Mouse (Mus musculus): Measurements from ENCODE around the gene Slc7a6os. TPM values are rescaled to one million over a fixed set of nuclear protein-coding genes. Genes with fewer than 3 reads are reported as not detected.
A peak's percentile ranks its signal among the peaks of the same experiment; 100 is the strongest.

Slc7a6os gene
- polyA plus RNA-seq, 1 experiment from 2014 or later, result 29.2 TPM

- DNase-seq (ENCODE audit: low spot score) (no peak), ATAC-seq (ENCODE audit: low FRiP score) (no peak)
- H3K27ac ChIP-seq, result no peak overlapping the region
- no peaks in the 10 kb centered on the region for H3K9me3 ChIP-seq (ENCODE audit: control insufficient read depth, low read length)
- no peak overlapping the region for H3K9ac ChIP-seq
- peaks cover 50% of the 10 kb centered on the region for H3K36me3 ChIP-seq (replicated peaks; ENCODE audit: control insufficient read depth, insufficient read depth)
- no peak overlapping the region for H3K4me3 ChIP-seq (replicated peaks; ENCODE audit: low read length)
- H3K4me1 ChIP-seq (replicated peaks; ENCODE audit: control insufficient read depth, insufficient read depth, low read length), result no peaks in the 10 kb centered on the region
- H3K27me3 ChIP-seq (ENCODE audit: control insufficient read depth, insufficient read depth, low read length), result no peaks in the 10 kb centered on the region
- 93% methylated on average over 3 of the region's 3 CpGs for WGBS
- H3K4me2 ChIP-seq (replicated peaks), result no peak overlapping the region
Observed at GRCm38 (mm10) chr8:106186394-106186793, 24.3 kb downstream of the Slc7a6os start.

GRCm38 (mm10) chr8:106185628-106186270, 25.0 kb downstream of the Slc7a6os start:
- Histone ChIP-seq H3K4me2 (replicated peaks) (no peak overlapping the region), H3K4me1 (replicated peaks; ENCODE audit: control insufficient read depth, insufficient read depth, low read length) (no peaks in the 10 kb centered on the region), H3K4me3 (replicated peaks; ENCODE audit: low read length) (no peak overlapping the region), H3K9ac (no peak overlapping the region), H3K9me3 (ENCODE audit: control insufficient read depth, low read length) (no peaks in the 10 kb centered on the region), H3K27me3 (ENCODE audit: control insufficient read depth, insufficient read depth, low read length) (no peaks in the 10 kb centered on the region), H3K36me3 (replicated peaks; ENCODE audit: control insufficient read depth, insufficient read depth) (peaks cover 43% of the 10 kb centered on the region), H3K27ac (no peak overlapping the region)
- WGBS, result 89% methylated on average over 8 of the region's 8 CpGs
- ATAC-seq (ENCODE audit: low FRiP score) (no peak), DNase-seq (ENCODE audit: low spot score) (no peak)

GRCm38 (mm10) chr8:106178428-106178827, 32.3 kb downstream of the Slc7a6os start:
- Histone ChIP-seq H3K27ac (no peak overlapping the region), H3K27me3 (ENCODE audit: control insufficient read depth, insufficient read depth, low read length) (no peaks in the 10 kb centered on the region), H3K36me3 (replicated peaks; ENCODE audit: control insufficient read depth, insufficient read depth) (peaks cover 12% of the 10 kb centered on the region), H3K4me2 (replicated peaks) (no peak overlapping the region), H3K4me3 (replicated peaks; ENCODE audit: low read length) (no peak overlapping the region), H3K9ac (no peak overlapping the region), H3K4me1 (replicated peaks; ENCODE audit: control insufficient read depth, insufficient read depth, low read length) (0 out of 2 replicates have a peak, but pooled peaks cover 10% of the 10 kb centered on the region), H3K9me3 (ENCODE audit: control insufficient read depth, low read length) (no peaks in the 10 kb centered on the region)
- DNase-seq (ENCODE audit: low spot score), result no peak
- WGBS, result 82% methylated on average over 2 of the region's 2 CpGs
- no peak for ATAC-seq (ENCODE audit: low FRiP score)

GRCm38 (mm10) chr8:106177594-106177993, 33.1 kb downstream of the Slc7a6os start:
- Histone ChIP-seq H3K9ac (no peak overlapping the region), H3K4me2 (replicated peaks) (no peak overlapping the region), H3K36me3 (replicated peaks; ENCODE audit: control insufficient read depth, insufficient read depth) (peaks cover 12% of the 10 kb centered on the region), H3K27me3 (ENCODE audit: control insufficient read depth, insufficient read depth, low read length) (no peaks in the 10 kb centered on the region), H3K4me1 (replicated peaks; ENCODE audit: control insufficient read depth, insufficient read depth, low read length) (0 out of 2 replicates have a peak, but pooled peaks cover 10% of the 10 kb centered on the region), H3K4me3 (replicated peaks; ENCODE audit: low read length) (no peak overlapping the region), H3K9me3 (ENCODE audit: control insufficient read depth, low read length) (no peaks in the 10 kb centered on the region), H3K27ac (no peak overlapping the region)
- WGBS, result 75% methylated on average over 1 of the region's 1 CpGs
- no peak for DNase-seq (ENCODE audit: low spot score)
- no peak for ATAC-seq (ENCODE audit: low FRiP score)

GRCm38 (mm10) chr8:106176891-106177290, 33.8 kb downstream of the Slc7a6os start:
- no peak for ATAC-seq (ENCODE audit: low FRiP score)
- DNase-seq (ENCODE audit: low spot score), result no peak

GRCm38 (mm10) chr8:106173566-106173965, 37.2 kb downstream of the Slc7a6os start:
- H3K4me2 ChIP-seq (replicated peaks), result no peak overlapping the region
- 98% methylated on average over 3 of the region's 3 CpGs for WGBS
- no peaks in the 10 kb centered on the region for H3K9me3 ChIP-seq (ENCODE audit: control insufficient read depth, low read length)
- no peak overlapping the region for H3K4me3 ChIP-seq (replicated peaks; ENCODE audit: low read length)
- H3K4me1 ChIP-seq (replicated peaks; ENCODE audit: control insufficient read depth, insufficient read depth, low read length), result peaks cover 19% of the 10 kb centered on the region; the same call in 1 of the 2 replicates
- H3K27ac ChIP-seq, result no peak overlapping the region
- H3K36me3 ChIP-seq (replicated peaks; ENCODE audit: control insufficient read depth, insufficient read depth), result no peaks in the 10 kb centered on the region
- no peak overlapping the region for H3K9ac ChIP-seq
- no peaks in the 10 kb centered on the region for H3K27me3 ChIP-seq (ENCODE audit: control insufficient read depth, insufficient read depth, low read length)
- ATAC-seq (ENCODE audit: low FRiP score), result no peak
- DNase-seq (ENCODE audit: low spot score), result no peak

More at GRCm38 (mm10) chr8:106176891-106177290, 33.8 kb downstream of the Slc7a6os start:
- Histone ChIP-seq H3K9me3 (ENCODE audit: control insufficient read depth, low read length) (no peaks in the 10 kb centered on the region), H3K4me3 (replicated peaks; ENCODE audit: low read length) (no peak overlapping the region), H3K9ac (no peak overlapping the region), H3K27me3 (ENCODE audit: control insufficient read depth, insufficient read depth, low read length) (no peaks in the 10 kb centered on the region), H3K36me3 (replicated peaks; ENCODE audit: control insufficient read depth, insufficient read depth) (peaks cover 8% of the 10 kb centered on the region; the same call in 1 of the 2 replicates), H3K27ac (no peak overlapping the region), H3K4me1 (replicated peaks; ENCODE audit: control insufficient read depth, insufficient read depth, low read length) (0 out of 2 replicates have a peak, but pooled peaks cover 10% of the 10 kb centered on the region), H3K4me2 (replicated peaks) (no peak overlapping the region)
- WGBS, result 13% methylated on average over 1 of the region's 1 CpGs

DNA sequence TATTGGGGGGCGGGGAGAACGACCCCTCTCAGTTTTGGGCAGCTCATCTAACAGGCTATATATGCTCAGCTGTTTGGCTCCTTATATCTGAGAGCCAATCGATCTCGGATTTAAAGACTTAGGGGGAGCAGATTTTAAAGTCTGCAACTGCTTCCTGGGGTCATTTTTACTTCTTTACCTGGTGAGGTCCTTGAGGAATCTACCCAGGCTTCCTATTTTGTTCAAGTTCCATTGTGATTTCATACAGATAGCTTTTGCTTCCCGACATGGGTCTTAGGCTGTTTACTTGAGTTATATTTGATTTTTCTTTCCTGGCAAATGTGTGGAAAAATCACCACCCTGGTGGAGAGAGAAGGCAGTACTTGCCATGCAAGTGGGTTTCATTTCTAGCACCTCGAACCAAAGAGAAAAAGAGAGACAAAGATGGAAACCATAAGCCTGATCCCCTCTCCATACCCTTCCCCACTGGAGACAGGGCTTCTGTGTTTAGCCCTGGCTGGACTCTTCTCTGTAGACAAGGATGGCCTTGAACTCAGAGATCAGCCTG, 40.7 kb downstream of the Slc7a6os start:
- no peak for ATAC-seq (ENCODE audit: low FRiP score)
- peak overlapping the region; percentile 85 for H3K9ac ChIP-seq
- H3K4me2 ChIP-seq (replicated peaks), result peak overlapping the region; percentile 78
- H3K36me3 ChIP-seq (replicated peaks; ENCODE audit: control insufficient read depth, insufficient read depth), result no peaks in the 10 kb centered on the region
- H3K4me1 ChIP-seq (replicated peaks; ENCODE audit: control insufficient read depth, insufficient read depth, low read length), result peaks cover 8% of the 10 kb centered on the region; the same call in 1 of the 2 replicates
- no peaks in the 10 kb centered on the region for H3K9me3 ChIP-seq (ENCODE audit: control insufficient read depth, low read length)
- peak overlapping the region; percentile 97; the same call in 1 of the 2 replicates for H3K27ac ChIP-seq
- DNase-seq (ENCODE audit: low spot score), result no peak
- no peaks in the 10 kb centered on the region for H3K27me3 ChIP-seq (ENCODE audit: control insufficient read depth, insufficient read depth, low read length)
- 40% methylated on average over 6 of the region's 6 CpGs for WGBS
- peak overlapping the region; percentile 84 for H3K4me3 ChIP-seq (replicated peaks; ENCODE audit: low read length)

- Histone ChIP-seq H3K9ac (peak overlapping the region; percentile 85), H3K4me1 (replicated peaks; ENCODE audit: control insufficient read depth, insufficient read depth, low read length) (peaks cover 8% of the 10 kb centered on the region; the same call in 1 of the 2 replicates), H3K36me3 (replicated peaks; ENCODE audit: control insufficient read depth, insufficient read depth) (peaks cover 3% of the 10 kb centered on the region; the same call in 1 of the 2 replicates), H3K4me3 (replicated peaks; ENCODE audit: low read length) (peak overlapping the region; percentile 84), H3K4me2 (replicated peaks) (peak overlapping the region; percentile 78), H3K27ac (peak overlapping the region; percentile 97), H3K9me3 (ENCODE audit: control insufficient read depth, low read length) (no peaks in the 10 kb centered on the region), H3K27me3 (ENCODE audit: control insufficient read depth, insufficient read depth, low read length) (no peaks in the 10 kb centered on the region)
- DNase-seq (ENCODE audit: low spot score) (no peak), ATAC-seq (ENCODE audit: low FRiP score) (peak; percentile 78)
- WGBS, result 2% methylated on average over 53 of the region's 54 CpGs
Observed at GRCm38 (mm10) chr8:106169017-106169933, 41.5 kb downstream of the Slc7a6os start.
